Mouse (Mus musculus): ENCODE results near the gene Rpgr. TPM values are rescaled to one million over a fixed set of nuclear protein-coding genes. Genes with fewer than 3 reads are reported as not detected.
A peak's percentile ranks its signal among the peaks of the same experiment; 100 is the strongest.

Rpgr gene
- polyA plus RNA-seq, 1 experiment from 2014 or later = 2.0 TPM

DNA sequence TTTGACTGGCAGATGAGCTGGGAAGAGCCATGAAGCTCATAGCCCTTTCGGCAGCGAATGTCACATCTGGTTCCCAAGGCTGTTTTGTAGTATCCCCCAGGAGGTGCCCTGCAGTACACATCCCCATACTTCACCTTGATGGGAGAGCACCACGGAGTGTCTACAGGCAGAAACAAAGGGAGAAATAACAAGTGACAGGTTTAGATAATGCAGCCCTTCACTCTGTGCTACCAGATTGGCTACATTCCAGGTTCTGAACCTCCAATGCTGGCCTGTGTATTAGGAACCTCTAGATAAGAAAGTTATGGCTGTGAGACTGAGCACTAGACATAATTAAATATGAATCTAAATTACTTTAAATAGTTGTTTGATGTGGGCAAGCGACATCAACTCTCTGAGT, 147.3 kb downstream of the Rpgr start:
- ATAC-seq (no peak), DNase-seq (no peak)
- Histone ChIP-seq H3K4me3 (ENCODE audit: low read depth, low read length) (no peak overlapping the region), H3K36me3 (replicated peaks; ENCODE audit: insufficient read depth, low read length) (no peaks in the 10 kb centered on the region), H3K27ac (ENCODE audit: low read depth) (no peak overlapping the region), H3K4me1 (ENCODE audit: insufficient read depth) (no peaks in the 10 kb centered on the region), H3K4me2 (ENCODE audit: low read depth, low read length) (no peak overlapping the region), H3K9me3 (ENCODE audit: low read length) (no peaks in the 10 kb centered on the region), H3K9ac (replicated peaks) (no peak overlapping the region), H3K27me3 (ENCODE audit: insufficient read depth, low read length) (no peaks in the 10 kb centered on the region)
- TF ChIP-seq CTCF (IDR thresholded peaks at IDR 0.05; ENCODE audit: low read depth) (no peak), EP300 (IDR thresholded peaks at IDR 0.05; ENCODE audit: low read depth) (no peak)
- WGBS (ENCODE audit: insufficient replicate concordance) = 61% methylated on average over 4 of the region's 4 CpGs

DNA sequence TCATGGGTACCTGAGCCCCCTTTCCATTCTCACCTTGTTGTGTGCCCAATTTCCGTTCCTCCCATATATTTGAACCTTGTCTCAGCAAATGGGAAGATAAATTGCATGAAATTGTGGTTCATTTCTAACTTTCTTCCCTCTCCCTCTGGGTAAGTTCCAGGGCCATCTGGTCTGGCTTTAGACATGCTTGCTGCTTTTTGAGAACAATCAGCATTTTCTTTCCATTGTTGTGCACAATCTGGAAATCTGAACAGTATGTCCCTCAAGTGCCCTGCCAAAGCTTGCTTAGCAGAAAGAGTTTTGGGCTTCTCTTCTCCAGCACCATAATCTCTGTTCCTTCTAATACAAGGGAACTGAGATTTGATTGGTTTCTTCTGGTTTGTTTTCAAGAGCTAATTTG, 152.9 kb downstream of the Rpgr start:
- Histone ChIP-seq H3K4me1 (ENCODE audit: insufficient read depth) (no peaks in the 10 kb centered on the region), H3K27ac (ENCODE audit: low read depth) (no peak overlapping the region), H3K27me3 (ENCODE audit: insufficient read depth, low read length) (no peaks in the 10 kb centered on the region), H3K4me3 (ENCODE audit: low read depth, low read length) (no peak overlapping the region), H3K9ac (replicated peaks) (no peak overlapping the region), H3K4me2 (ENCODE audit: low read depth, low read length) (no peak overlapping the region), H3K9me3 (ENCODE audit: low read length) (no peaks in the 10 kb centered on the region), H3K36me3 (replicated peaks; ENCODE audit: insufficient read depth, low read length) (no peaks in the 10 kb centered on the region)
- DNase-seq = no peak
- no peak for ATAC-seq
- TF ChIP-seq CTCF (IDR thresholded peaks at IDR 0.05; ENCODE audit: low read depth) (no peak), EP300 (IDR thresholded peaks at IDR 0.05; ENCODE audit: low read depth) (no peak)
- 71% methylated on average over 1 of the region's 1 CpGs for WGBS (ENCODE audit: insufficient replicate concordance)

DNA sequence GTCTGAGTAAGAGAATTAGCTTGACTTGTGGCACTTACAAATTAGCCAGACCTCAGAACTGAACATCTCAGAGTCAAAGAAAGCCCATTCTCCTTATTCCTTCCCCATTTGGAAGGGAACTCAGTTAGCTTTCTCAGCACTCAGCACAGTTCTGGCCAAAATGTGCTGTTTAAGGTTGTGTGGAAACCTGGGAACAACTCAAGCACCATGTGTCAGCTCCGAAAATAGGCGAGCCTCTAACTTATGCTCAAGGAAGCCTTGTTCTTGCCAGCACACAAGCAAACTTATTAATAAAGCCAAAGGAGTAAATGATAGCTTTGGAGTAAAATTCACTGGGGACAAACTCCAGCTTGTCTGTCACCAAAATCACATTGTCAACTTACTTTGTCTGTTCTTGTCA, 153.4 kb downstream of the Rpgr start:
- Histone ChIP-seq H3K9me3 (ENCODE audit: low read length) (no peaks in the 10 kb centered on the region), H3K27ac (ENCODE audit: low read depth) (no peak overlapping the region), H3K4me1 (ENCODE audit: insufficient read depth) (no peaks in the 10 kb centered on the region), H3K27me3 (ENCODE audit: insufficient read depth, low read length) (no peaks in the 10 kb centered on the region), H3K36me3 (replicated peaks; ENCODE audit: insufficient read depth, low read length) (no peaks in the 10 kb centered on the region), H3K4me2 (ENCODE audit: low read depth, low read length) (no peak overlapping the region), H3K9ac (replicated peaks) (no peak overlapping the region), H3K4me3 (ENCODE audit: low read depth, low read length) (no peak overlapping the region)
- ATAC-seq = no peak
- WGBS (ENCODE audit: insufficient replicate concordance) = 65% methylated on average over 2 of the region's 2 CpGs
- no peak for DNase-seq
- no peak for TF ChIP-seq CTCF (IDR thresholded peaks at IDR 0.05; ENCODE audit: low read depth)

DNA sequence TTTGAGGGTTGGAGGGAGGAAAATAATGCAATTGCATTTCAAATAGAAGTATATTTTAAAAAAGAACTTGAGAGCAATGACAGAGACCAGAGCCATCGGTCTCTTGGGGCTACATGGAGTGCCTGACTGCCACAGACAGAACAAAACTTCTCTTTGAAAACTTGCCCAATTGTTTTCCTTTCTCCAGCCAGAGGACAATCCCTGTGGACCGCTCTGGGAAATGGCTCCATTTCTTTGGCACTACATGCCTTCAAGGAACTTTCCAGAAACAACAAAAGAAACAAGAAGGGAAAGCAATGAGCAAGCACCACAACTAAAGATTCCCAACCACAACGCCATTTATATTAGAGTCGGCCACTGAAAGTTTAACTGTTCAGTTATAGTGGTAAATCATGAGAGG, 154.5 kb downstream of the Rpgr start:
- Histone ChIP-seq H3K4me1 (ENCODE audit: insufficient read depth) (no peaks in the 10 kb centered on the region), H3K4me2 (ENCODE audit: low read depth, low read length) (no peak overlapping the region), H3K4me3 (ENCODE audit: low read depth, low read length) (no peak overlapping the region), H3K27ac (ENCODE audit: low read depth) (no peak overlapping the region), H3K9me3 (ENCODE audit: low read length) (no peaks in the 10 kb centered on the region), H3K9ac (replicated peaks) (no peak overlapping the region), H3K27me3 (ENCODE audit: insufficient read depth, low read length) (no peaks in the 10 kb centered on the region), H3K36me3 (replicated peaks; ENCODE audit: insufficient read depth, low read length) (no peaks in the 10 kb centered on the region)
- no peak for DNase-seq
- 80% methylated on average over 4 of the region's 4 CpGs for WGBS (ENCODE audit: insufficient replicate concordance)
- no peak for ATAC-seq
- TF ChIP-seq CTCF (IDR thresholded peaks at IDR 0.05; ENCODE audit: low read depth) (no peak), EP300 (IDR thresholded peaks at IDR 0.05; ENCODE audit: low read depth) (no peak)

GRCm38 (mm10) chrX:10034666-10035065, 182.1 kb downstream of the Rpgr start:
- no peak for DNase-seq
- TF ChIP-seq EP300 (IDR thresholded peaks at IDR 0.05; ENCODE audit: low read depth) (no peak), CTCF (IDR thresholded peaks at IDR 0.05; ENCODE audit: low read depth) (peak; percentile 39)

More at GRCm38 (mm10) chrX:10034666-10035065, 182.1 kb downstream of the Rpgr start:
- H3K27me3 ChIP-seq (ENCODE audit: insufficient read depth, low read length) = no peaks in the 10 kb centered on the region
- H3K9me3 ChIP-seq (ENCODE audit: low read length) = no peaks in the 10 kb centered on the region
- no peak for ATAC-seq
- H3K27ac ChIP-seq (ENCODE audit: low read depth) = no peak overlapping the region
- H3K9ac ChIP-seq (replicated peaks) = no peak overlapping the region
- no peaks in the 10 kb centered on the region for H3K4me1 ChIP-seq (ENCODE audit: insufficient read depth)
- no peak overlapping the region for H3K4me2 ChIP-seq (ENCODE audit: low read depth, low read length)
- no peak overlapping the region for H3K4me3 ChIP-seq (ENCODE audit: low read depth, low read length)
- H3K36me3 ChIP-seq (replicated peaks; ENCODE audit: insufficient read depth, low read length) = no peaks in the 10 kb centered on the region

Other genes starting within 250 kb of the Rpgr start
- 0.75 and 0.81 TPM in 2 replicates for gene Srpx, start 99.2 kb downstream of the Rpgr start, polyA plus RNA-seq (2015; fragmentation: Nextera tagmentation; extraction: Ambion mirVana)
- gene Otc, start 35.4 kb upstream of the Rpgr start, polyA plus RNA-seq (2015; fragmentation: Nextera tagmentation; extraction: Ambion mirVana) = 86.1 and 90.2 TPM in 2 replicates